14 mouse cellular contexts compared by ENCODE assay signal in genomic region chrX:121497219-121497618, GRCm38 (mm10).
"Had no signal": no experiment of that assay in that cellular context is flagged by ENCODE, and none has a peak within 500 bp of the region (broad histone marks: within the 10 kb centered on the region; RNA-seq: fewer than 3 reads in every experiment).

No protein-coding gene starts in this region.

- H3K27ac ChIP-seq: neural tube, embryonic 12.5 days; neural tube, embryonic 13.5 days; neural tube, embryonic 15.5 days; stomach, embryonic 15.5 days; stomach, postnatal 0 days had no signal

- H3K9me3 ChIP-seq: neural tube, embryonic 12.5 days; neural tube, embryonic 13.5 days; neural tube, embryonic 15.5 days; stomach, embryonic 15.5 days had no signal

- H3K9ac ChIP-seq: neural tube, embryonic 12.5 days; neural tube, embryonic 13.5 days; neural tube, embryonic 15.5 days; stomach, embryonic 15.5 days had no signal

- H3K4me3 ChIP-seq: neural tube, embryonic 12.5 days; neural tube, embryonic 13.5 days; neural tube, embryonic 15.5 days; stomach, embryonic 15.5 days had no signal

- H3K4me1 ChIP-seq: neural tube, embryonic 12.5 days; neural tube, embryonic 13.5 days; neural tube, embryonic 15.5 days; stomach, embryonic 15.5 days had no signal

- H3K4me2 ChIP-seq: neural tube, embryonic 12.5 days; neural tube, embryonic 13.5 days; neural tube, embryonic 15.5 days; stomach, embryonic 15.5 days had no signal

- H3K36me3 ChIP-seq: neural tube, embryonic 12.5 days; neural tube, embryonic 13.5 days; neural tube, embryonic 15.5 days; stomach, embryonic 15.5 days had no signal

- DNase-seq: retina, postnatal 1 day; right cerebral cortex, postnatal 25 days; spleen, adult 18-20 months; thymus, adult 18-20 months; thymus, adult 2 months; thymus, postnatal 14 days; thymus, postnatal 25 days; thymus, postnatal 36 days; thymus, postnatal 4 days had no signal

- H3K27me3 ChIP-seq: neural tube, embryonic 12.5 days; neural tube, embryonic 13.5 days; neural tube, embryonic 15.5 days; stomach, embryonic 15.5 days had no signal
